Mouse (Mus musculus): ENCODE data around the gene Lypd5.

- TF ChIP-seq CTCF (IDR thresholded peaks at IDR 0.05; ENCODE audit: low read depth) (no peak), EP300 (IDR thresholded peaks at IDR 0.05; ENCODE audit: low read depth) (no peak)
These were observed 38.1 kb downstream of the Lypd5 start for GRCm38 (mm10) chr7:24387059-24387556.
